Mouse (Mus musculus): ENCODE data around the gene Senp5.
A peak's percentile ranks its signal among the peaks of the same experiment; 100 is the strongest.
"Not testable (repeated sequence)": the region's sequence is repeated elsewhere in the genome, so short reads cannot be mapped to it uniquely, and the experiment has no call there.

The Senp5 gene

GRCm38 (mm10) chr16:32002509-32003477 lies at the start of gene Senp5:
TSS of gene Senp5 (minus strand) at chr16:32003287.
- peak; percentile 93 to 94 for DNase-seq (ENCODE audit: low spot score in 2 of 2)

DNA sequence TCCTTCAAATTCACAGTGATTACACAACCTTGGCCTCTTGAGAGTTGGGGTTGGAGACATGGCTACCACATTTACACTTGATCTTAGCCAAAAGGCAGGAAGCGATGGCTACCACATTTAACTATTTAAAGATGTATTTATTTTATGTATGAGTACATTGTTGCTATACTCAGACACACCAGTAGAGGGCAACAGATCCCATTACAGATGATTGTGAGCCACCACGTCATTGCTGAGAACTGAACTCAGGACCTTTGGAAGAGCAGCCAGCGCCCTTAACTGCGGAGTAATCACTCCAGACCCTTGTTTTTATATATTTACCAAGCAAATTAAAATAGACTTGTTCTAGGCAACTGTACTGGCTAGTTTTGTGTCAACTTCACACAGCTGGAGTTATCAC lies 39.3 kb upstream of the Senp5 start:
- no peak for DNase-seq (ENCODE audit: low spot score in 2 of 2)

- DNase-seq (ENCODE audit: low spot score in 2 of 2), result no peak
Observed at GRCm38 (mm10) chr16:32019678-32020077, 16.6 kb upstream of the Senp5 start.

- no peak for DNase-seq (ENCODE audit: low spot score in 2 of 2)
Observed at GRCm38 (mm10) chr16:32010330-32010729, 7.2 kb upstream of the Senp5 start.

DNA sequence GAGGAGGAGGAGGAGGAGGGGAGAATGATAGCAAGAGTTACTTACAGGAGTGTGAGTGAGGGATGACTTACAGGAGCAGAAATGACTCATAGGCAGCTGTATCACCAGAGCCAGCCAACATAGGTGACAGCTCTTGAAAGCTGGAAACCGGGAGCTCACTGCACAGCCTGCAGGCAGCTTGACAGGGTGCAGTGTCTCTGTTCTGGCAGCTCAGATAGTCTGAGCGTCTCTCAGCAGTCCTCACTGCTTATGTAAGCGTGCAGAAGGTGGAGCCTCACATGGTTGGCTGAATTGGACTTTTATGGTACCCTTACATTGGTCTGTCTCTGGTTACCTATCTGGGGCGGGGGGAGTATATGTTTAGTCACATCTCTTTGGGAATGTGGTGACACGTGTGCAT lies 6.8 kb upstream of the Senp5 start:
- no peak for DNase-seq (ENCODE audit: low spot score in 2 of 2)

GRCm38 (mm10) chr16:32008529-32009293 lies 5.6 kb upstream of the Senp5 start:
- DNase-seq (ENCODE audit: low spot score in 2 of 2), result no peak

- no peak for DNase-seq (ENCODE audit: low spot score in 2 of 2)
Observed at GRCm38 (mm10) chr16:32004731-32005130, 1.6 kb upstream of the Senp5 start.

DNA sequence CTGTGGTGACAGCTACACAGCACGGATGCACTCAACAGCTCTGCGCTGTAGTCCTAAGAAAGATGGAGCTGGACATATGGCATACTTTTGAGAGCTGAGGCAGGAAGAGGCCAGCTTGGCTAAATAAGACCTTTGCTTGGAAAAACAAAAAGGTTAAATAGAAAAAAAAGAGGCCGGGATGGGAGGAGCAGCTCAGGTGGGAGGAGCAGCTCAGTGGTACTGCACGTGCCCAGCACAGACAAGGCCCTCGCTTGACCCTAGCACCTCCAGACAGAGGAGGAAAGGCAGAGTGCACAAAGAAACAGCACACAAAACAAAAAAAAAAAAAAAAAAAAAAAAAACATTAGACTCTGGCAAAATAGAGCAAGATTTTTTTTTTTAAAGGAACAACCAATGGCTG lies 6.7 kb downstream of the Senp5 start:
- no peak for DNase-seq (ENCODE audit: low spot score in 2 of 2)

DNA sequence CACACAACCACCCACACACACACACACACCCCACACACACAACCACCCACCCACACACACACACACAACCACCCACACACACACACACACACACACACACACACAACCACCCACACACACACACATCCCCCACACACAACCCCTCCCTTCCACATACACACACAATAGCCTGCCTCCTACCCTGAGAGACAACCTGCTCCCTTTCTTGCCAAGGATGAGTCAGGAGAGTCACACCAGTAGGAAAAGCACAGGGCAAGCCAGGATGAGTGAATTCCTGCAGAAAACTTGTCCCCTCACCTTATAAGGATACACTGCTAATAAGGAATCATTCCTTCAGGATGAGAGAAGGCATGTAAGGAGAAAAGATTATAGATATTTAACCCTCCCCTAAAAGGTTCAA lies 9.1 kb downstream of the Senp5 start:
- DNase-seq (ENCODE audit: low spot score in 2 of 2), result no peak

GRCm38 (mm10) chr16:31993195-31993594 lies 9.9 kb downstream of the Senp5 start:
- no peak for DNase-seq (ENCODE audit: low spot score in 2 of 2)

DNA sequence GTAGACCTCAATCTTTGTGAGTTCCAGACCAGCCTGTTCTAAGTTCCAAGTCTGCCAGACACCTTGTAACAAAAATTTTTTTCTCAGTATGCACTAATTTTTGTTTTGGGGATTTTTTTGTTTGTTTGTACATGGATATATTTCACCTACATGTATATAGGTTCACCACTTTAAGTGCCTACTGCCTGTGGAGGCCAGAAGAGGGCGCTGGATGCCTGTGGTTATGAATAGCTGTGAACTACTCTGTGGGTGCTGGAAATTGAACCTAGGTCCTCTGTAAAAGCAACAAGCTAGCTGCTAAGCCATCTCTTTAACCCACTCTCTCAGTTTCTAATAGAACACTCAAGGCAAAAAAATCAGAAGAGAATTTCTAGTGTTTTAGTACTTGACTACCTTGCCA lies 11.0 kb downstream of the Senp5 start:
- DNase-seq (ENCODE audit: low spot score in 2 of 2), result no peak

DNA sequence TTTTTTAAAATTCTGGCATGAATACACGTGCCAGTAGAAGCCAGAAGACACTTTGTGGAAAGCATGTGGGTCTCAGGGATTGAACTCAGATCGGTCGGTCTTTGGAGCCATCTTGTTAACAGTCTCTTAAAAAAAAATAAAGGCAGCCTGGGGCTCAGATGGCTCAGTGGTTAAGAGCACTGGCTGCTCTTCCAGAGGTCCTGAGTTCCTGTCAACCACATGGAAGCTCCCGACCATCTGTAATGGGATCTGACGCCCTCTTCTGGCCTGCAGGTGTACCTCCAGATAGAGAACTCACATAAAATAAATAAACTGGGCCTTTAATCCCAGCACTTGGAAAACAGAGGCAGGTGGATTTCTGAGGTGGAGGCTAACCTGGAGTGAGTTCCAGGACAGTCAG lies 22.1 kb downstream of the Senp5 start:
- DNase-seq (ENCODE audit: low spot score in 2 of 2), result no peak

GRCm38 (mm10) chr16:31979501-31979900 lies 23.6 kb downstream of the Senp5 start:
- no peak for DNase-seq (ENCODE audit: low spot score in 2 of 2)

DNA sequence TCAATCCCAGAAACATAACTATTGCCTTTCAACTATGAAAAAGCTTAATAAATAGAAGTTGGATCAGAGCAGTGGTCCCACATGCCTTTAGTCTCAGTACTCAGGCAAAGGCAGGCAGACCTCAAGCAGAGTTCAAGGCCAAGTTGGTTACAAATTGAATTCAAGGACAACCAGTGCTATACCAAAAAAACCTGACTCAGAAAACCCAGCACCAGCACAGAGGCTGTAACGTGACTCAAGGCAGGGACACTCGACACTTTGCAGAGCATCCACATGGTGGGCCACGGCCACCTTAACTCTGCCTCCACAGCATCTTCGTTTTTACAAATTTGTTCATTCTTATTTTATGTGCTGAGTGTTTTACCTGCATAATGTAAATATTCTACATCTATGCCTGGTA lies 27.8 kb downstream of the Senp5 start:
- DNase-seq (ENCODE audit: low spot score in 2 of 2), result no peak

- DNase-seq (ENCODE audit: low spot score in 2 of 2), result no peak
Observed at GRCm38 (mm10) chr16:31963224-31963623, 39.9 kb downstream of the Senp5 start.

GRCm38 (mm10) chr16:31948345-31948774 lies 54.7 kb downstream of the Senp5 start, which contains the start of the genes 0610012G03Rik and Ncbp2:
TSS of gene 0610012G03Rik (minus strand) at chr16:31948494.
TSS of gene Ncbp2 (plus strand) at chr16:31948513.
- DNase-seq (ENCODE audit: low spot score in 2 of 2), result peak; percentile 93

DNA sequence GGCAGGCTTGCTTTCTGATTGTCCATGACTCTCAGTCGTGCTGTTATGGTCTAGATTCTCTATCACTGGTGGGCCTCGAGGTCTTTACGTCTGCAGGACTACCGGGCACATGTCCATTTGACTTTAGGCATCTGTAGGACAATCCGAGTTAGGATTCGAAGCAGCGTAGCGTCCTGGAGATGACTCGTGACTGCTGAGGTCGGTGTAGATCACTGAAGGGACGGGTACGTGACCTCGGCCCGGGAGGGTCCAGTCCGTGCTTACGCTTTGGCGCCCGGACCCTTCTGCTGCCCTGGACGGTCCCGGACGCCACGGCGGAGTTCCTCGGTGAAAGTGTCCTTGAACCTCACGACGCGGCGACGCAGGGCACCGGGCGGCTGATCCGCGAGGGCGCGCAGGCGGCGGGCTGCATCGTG lies 55.2 kb downstream of the Senp5 start:
- no peak for DNase-seq (ENCODE audit: low spot score in 2 of 2)

GRCm38 (mm10) chr16:31947333-31947732 lies 55.8 kb downstream of the Senp5 start:
- DNase-seq (ENCODE audit: low spot score in 2 of 2), result no peak

GRCm38 (mm10) chr16:31945986-31946385 lies 57.1 kb downstream of the Senp5 start:
- DNase-seq (ENCODE audit: low spot score in 2 of 2), result not testable (repeated sequence)

GRCm38 (mm10) chr16:31945372-31945771 lies 57.7 kb downstream of the Senp5 start:
- no peak for DNase-seq (ENCODE audit: low spot score in 2 of 2)

- DNase-seq (ENCODE audit: low spot score in 2 of 2), result no peak
Observed at GRCm38 (mm10) chr16:31944698-31945255, 58.3 kb downstream of the Senp5 start.

GRCm38 (mm10) chr16:31943980-31944379 lies 59.1 kb downstream of the Senp5 start:
- peak; percentile 65 to 70 for DNase-seq (ENCODE audit: low spot score in 2 of 2)

Data from spleen, postnatal 36 days (tissue).